Mouse (Mus musculus) megakaryocyte, adult 5-6 weeks (primary cell): ENCODE data around the gene Myadml2. TPM values are rescaled to one million over a fixed set of nuclear protein-coding genes. Genes with fewer than 3 reads are reported as not detected.
A peak's percentile ranks its signal among the peaks of the same experiment; 100 is the strongest.
"Not testable (repeated sequence)": the region's sequence is repeated elsewhere in the genome, so short reads cannot be mapped to it uniquely, and the experiment has no call there.

Experiments
- ATAC-seq: 2 replicates; pipeline ENCODE4 v1.8.0; 2016; ENCODE audit warnings: mild to moderate bottlenecking, inconsistent platforms; ENCODE audit not compliant: poor library complexity, severe bottlenecking
- total RNA-seq, 2 experiments: library from RNA; stranded (forward) in 1 of 2; stranded (reverse) in 1 of 2; fragments of 153-499, 151-499 nt in 1 of 2; fragments of 221-1000, 200-1000 nt in 1 of 2; gene quantifications; 2 replicates each; pipeline versions ENCODE4 v1.2.3 to v1.2.4; 2015 to 2017

The Myadml2 gene
- not detected in 2 replicates for total RNA-seq (2015)
- not detected in 2 replicates for total RNA-seq (2017)

DNA sequence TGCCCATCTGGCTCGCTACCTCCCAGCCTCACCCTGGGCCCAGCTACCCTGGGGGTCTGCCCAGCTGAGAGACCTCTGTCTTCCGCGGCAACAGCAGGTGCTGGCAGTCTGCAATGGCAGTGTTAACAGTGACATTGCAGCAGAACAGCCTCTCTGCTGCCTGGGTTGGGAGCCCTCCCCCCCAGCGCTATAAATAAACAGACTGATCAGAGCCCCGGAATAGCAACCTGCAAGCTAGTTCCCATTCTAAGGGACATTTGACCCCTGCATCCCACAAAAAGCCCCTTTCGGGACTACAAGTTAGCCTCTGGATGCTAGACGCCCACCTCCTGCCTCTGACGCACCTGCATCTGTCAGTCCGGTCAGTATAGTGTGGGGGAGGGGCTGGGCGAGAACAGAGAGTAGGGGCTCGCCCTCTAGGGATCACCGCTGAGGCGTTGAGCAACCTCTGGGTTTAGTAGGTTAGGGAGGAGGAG is at the start of gene Myadml2:
Gene Myadml2 (minus strand): TSS at position 158 of the 476 bp plus-strand sequence.
- ATAC-seq, result no peak

DNA sequence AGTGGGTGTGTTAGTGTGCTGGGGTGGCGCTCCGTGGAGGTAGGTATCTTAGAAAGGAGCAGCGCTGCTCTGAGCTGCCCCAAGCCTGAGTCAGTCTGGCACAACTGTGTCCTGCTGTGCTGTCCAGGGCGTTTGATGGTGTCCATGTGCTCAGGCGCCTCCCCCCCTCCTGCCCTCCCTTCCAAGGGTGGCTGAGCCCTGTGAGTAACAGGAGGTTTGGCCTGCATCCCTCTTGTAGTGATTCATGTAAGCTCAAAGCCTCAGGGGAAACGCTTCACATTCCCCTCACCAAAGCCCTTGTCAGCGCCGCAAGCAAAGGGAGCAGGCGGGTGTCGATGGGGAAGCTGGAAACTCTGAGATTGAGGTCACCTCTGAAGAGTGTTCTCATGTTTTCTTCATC is 49.8 kb upstream of the Myadml2 start:
- ATAC-seq, result no peak

DNA sequence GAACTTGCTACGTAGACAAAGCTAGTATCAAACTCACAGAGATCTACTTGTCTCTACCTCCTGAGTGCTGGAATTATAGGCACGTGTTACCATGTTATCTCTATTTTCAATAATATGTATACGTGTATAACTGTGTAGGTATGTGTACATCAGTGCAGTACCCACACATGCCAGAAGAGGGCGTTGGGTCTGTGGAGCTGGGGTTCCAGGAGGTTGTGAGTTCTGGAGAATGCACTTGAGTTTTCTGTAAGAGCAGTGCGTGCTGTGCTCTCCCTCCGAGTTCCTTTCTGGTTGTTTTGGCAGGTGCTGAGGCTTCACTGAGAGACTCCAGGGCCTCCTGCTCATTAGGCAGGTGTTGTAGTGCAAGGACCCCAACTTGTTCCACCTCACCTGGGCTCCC is 48.6 kb upstream of the Myadml2 start:
- no peak for ATAC-seq

DNA sequence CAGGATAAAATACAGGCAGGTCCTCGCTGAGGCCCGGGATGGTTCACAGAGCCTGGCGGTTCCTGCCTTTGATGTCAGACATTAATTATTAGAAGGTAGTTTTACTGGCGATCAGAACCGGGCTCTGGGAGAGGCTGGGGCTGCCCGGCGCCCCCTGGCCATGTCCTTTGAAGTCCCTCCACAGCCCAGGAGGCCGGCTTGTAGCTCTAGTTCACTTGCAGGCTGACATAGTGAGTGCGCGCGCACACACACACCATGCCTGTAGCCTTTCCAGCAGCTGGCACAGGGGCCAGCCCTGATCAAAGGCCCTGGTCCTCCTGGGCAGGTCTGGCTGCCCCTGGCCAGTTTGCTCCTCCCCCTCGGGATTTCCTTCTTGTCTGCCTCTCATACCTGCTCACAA is 47.7 kb upstream of the Myadml2 start:
- ATAC-seq, result no peak

DNA sequence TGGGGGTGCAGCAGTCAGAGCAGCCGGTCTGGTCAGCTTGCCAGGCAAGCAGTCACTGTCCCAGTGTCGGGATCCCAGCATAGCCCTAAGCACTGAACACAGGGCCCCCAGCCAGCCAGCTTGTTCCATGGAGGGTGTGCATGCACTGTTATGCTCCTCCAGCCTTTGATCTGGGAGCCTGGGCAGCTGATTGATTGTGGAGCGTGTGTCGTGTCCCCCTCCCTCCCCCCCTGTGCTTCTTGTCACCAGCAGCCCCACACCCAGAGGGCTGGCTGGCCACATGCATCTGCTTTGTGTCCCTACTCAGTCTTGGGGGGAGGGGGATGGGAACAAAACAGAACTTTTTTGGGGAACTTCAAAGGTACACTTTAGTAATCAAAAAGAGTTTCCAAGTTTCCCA is 47.2 kb upstream of the Myadml2 start:
- ATAC-seq, result no peak

DNA sequence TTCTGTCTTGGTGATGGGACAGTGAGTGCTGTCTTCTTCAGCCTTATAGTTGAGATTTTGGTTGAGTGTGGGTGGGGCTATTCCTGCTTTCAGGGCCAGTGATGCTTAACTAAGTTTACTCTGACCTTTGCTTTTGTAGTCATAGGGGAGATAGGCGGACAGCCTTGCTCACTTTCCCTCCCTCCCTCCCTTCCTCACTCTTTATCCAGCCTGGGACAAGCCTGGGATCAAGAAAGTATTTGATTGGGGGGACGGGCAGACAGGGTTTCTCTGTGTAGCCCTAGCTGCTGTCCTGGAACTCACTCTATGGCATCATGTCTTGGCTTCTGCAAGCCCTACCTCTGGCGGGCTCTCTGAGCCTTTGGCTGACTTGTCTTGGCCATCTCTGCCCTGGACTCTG is 45.5 kb upstream of the Myadml2 start:
- no peak for ATAC-seq

DNA sequence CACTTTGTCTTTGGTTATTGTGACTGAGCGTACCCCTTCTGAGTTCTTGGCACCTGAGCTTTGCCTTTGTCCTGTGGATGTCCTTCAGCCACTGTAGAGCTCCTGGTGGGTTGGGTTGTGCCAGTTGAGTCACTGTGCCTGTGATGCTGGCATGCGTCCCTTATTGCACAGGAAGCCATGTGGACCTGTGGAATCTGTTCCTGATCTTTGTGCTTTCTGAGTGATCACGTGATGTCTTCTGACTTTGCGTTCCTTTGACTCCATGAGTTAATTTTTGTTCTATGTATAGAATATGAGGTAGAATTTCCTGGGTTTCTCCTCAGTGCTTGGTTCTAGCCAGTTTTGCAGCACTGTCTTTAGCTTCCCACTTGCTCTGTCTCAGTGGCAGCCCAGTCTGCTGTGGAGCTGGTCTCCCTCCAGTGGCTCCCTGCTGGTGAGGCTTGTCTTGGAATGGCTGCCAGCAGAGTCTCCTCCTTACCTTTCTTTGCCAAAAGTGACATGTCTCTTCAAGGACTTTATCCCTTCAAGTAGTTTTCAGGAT is 44.6 kb upstream of the Myadml2 start:
- ATAC-seq, result no peak

DNA sequence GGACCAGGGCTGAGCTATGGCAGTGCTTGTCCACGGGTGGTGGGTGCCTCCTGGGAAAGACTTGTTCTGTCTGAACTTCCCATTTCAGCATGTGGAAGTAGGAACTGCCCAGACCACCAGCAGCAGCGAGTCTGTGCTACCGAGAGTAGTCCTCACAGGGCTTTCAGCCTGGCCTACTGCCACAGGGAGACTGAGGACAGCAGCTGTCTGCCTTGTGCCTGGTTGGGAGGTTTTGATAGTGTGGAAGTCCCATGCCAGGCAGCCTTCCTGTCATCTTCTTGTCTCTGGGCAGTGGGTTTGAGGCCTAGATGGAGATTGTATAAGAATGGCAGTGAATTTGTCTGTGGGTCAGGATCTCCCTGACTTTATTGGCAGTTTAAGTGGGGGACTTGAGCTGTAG is 41.4 kb upstream of the Myadml2 start:
- ATAC-seq, result no peak

DNA sequence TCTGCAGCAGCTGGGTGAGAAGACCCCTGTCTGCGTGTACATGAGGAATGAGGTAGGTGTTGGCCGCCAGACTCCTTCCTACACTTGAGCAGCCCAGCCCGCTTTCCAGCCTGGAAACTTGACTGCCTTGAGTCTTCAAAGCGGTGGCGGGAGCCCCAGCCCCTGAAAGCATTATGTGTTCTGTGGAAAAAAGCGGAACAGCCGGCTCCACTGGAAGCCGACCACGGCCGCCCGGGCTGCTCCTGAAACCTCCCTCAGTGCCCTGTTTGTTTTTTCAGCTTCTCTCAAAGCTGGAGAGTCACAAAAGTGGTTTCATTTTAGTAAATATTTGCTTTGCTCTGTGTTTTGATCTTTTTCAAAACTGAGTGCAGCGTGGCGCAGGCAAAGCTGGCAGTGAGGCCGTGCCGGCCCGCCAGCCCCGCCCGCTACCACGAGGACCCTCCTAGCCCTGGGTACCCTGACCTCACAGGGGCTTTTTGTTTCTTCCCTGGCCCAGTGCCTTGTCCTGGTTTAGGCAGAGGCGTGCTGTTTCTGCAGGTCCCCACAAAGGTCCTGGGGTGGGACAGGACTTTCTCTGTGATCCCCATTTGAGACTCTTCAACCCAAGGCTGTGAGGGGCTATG is 38.8 kb upstream of the Myadml2 start:
- no peak for ATAC-seq

DNA sequence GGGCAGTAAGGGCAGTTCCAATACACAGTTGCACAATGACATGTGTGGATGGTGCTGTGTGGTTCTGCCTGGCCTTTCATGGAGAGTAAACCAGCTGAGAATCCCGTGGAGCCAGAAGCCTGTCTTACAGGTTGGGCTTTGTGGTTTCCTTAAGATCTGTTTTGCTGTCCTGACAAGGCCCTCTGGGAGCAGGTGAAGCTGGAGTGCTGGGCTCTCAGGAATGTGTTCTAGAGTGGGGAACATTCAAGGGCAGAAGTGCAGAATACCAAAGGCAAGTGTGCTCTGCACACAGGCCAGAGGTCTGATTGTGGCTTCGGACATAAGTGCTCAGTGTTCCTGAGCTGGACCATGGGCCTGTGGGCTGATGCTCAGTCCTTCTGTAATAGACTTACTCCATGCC is 36.7 kb upstream of the Myadml2 start:
- no peak for ATAC-seq

DNA sequence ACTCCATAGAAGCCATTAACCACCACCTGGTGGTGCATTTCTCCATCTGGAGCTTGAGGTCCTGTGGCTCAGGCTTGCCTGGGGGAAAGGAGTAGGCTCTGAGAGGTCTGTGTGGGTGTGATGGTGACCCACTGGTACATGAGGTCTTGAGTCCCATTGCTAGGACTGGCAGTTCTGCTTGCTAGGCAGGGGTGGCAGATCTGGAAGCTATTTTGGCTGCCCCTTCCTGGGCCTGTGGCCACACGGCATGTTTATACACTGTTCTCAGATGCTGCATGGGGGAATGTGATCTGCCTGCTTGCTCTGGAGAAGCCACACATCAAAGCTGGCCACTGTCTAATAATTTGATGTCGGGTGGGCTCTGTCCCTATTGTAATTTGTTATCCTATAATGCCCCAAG is 36.1 kb upstream of the Myadml2 start:
- ATAC-seq, result no peak

DNA sequence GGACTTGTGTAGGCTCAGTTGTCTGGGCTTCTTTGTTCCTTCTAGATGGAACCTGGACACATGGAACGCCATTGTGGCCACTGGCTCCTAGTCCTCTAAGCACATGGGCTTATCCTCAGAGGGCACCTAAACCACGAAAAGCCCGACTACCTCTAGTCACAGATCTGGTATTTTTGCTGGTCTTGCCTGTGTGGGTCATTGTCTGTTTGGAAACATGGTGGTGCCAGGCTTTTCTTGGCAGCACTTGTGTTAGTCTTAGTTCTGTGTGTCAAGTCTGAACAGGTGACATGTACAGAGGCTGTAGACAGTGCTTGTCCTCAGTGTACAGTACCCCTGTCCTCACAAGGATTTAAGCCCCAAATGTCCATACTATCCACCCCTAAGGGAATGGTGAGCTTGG is 35.6 kb upstream of the Myadml2 start:
- ATAC-seq, result no peak

DNA sequence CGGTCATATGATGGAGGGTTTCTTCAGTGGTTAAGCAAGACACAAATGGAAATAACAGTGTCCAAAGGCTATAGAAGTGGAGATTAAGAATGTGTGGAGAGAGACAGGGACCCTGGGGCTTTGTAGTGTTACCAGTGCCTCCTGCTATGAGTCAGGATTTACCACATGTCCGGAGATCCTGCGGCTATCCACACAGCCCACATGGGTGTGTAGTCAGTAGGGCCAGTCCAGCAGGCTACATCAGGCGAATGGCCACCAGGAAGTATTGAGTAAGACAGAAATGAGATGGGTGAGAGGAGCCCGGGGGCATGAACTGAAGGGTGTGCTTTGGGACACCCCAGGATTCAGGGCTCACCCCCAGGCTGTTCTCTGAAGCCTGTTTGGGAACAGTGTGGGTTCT is 34.7 kb upstream of the Myadml2 start:
- ATAC-seq, result no peak

DNA sequence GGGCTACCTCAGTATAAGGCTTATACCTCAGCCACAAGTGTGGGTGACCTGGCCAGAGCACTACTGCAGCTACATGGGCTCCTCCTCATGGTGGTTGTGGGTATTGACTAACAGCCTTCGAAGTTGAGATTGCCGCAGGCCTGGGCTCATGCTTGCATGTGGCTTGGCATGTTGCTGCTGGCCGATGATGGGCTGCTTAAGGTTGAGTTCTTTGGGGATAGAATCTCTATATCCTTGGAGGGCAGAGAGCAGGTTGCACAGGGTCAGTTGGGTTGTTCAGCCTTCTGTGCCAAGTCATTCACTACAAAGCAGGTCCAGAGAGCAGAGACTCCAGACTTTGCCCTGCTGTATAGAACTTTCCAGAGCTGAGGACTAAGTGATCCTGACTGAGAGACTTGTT is 32.0 kb upstream of the Myadml2 start:
- peak; percentile 77 for ATAC-seq

DNA sequence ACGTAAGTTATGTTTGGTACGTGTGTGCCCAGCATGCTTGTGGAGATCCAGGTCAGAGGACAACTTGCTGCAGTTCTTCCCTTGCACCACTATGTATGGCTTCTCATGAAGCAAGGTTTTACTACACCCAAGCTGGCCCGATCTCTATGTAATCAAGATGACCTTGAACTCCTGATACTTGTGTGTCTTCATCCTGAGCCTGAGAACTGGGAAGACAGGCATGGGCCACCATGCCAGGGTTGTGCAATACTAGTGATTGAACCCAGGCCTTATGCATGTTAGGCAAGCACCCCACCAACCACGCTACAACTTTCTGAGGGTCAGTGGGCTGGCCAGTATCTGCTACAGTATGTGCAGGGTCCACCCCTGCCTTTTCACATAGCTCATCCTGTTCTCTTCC is 29.0 kb upstream of the Myadml2 start:
- no peak for ATAC-seq

DNA sequence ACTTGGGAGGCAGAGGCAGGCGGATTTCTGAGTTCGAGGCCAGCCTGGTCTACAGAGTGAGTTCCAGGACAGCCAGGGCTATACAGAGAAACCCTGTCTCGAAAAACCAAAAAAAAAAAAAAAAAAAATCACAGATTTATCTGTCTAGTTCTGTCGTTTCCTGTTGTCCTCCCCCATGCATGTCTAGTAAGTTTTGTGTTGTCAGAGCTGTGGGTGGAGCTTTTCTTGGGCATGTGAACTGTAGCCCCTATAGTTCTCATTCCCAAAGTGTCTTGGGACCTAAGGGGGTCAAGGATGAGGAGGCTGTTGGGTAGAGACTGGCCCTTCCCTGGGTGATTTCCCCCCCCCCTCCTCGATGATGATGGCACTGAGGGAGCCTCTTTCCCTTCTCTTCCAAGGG is 27.9 kb upstream of the Myadml2 start:
- not testable (repeated sequence) for ATAC-seq

DNA sequence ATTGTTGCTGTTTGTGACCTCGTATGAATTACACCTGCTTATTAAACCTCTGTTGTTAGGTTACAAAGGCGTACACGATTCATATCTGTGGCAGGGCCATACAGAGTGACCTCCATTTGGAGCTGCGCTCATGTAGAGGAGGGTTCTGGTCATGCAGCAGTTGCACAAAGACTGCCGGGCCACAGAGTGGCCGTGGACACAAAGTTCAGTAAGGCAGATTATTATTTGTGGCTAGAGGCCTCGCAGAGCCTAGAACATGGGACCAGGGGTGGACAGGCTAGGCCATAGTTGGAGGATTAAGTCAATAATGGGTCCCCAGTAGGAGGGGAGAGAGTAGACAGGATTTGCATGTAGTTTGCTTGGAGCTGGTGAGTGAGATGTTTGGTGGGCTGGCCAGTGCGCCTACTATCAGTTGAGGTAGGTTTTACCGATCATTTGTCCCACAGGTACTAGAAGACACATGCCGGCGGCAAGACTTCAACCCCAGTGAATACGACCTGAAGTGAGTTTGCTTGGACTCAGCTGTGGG is 25.7 kb upstream of the Myadml2 start:
- no peak; the same call in 1 of the 2 replicates for ATAC-seq

DNA sequence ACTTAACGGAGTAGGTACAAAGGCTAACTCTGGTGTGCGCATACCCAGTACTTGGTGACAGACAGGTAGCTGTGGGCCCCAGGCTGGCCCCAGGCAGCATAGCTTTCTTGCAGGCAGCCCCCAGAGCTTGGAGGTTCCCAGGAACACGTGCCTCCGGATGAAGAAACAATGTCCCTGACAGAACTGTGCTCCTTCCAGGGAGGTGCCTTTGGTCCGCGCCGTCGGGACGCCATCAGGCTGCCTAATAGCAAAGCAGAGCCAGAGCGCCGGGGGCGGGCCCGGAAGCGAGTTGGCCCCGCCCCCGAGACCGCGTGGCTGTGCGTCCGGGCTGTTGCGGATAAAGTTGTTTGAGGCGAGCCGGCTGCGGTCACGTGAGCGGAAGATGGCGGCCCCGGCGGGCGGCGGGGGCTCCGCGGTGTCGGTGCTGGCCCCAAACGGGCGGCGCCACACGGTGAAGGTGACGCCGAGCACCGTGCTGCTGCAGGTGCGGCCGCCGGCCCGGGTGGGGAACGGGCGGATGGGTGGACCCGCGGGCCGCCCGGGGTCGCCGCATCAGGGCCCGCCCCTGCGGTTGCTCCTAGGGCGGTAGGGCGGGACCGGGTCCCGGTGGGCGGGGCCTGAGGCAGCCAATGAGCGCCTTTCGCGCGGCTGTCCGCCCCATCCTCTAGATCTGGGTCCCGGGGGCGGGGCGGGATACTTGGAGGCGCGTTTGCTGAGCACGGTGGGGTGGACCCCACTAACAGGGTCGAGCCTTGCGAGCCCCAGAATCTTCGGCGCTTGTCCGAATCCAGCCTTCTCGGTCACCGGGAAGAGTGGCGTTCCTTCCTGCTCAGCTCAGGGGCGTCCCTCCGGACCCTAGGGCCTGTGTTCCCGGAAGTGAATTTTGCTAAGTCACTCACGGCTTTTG is 25.0 kb upstream of the Myadml2 start, which contains the start of gene Aspscr1:
Gene Aspscr1 (plus strand): TSS at position 287 of the 907 bp plus-strand sequence.
- ATAC-seq, result peak; percentile 93

DNA sequence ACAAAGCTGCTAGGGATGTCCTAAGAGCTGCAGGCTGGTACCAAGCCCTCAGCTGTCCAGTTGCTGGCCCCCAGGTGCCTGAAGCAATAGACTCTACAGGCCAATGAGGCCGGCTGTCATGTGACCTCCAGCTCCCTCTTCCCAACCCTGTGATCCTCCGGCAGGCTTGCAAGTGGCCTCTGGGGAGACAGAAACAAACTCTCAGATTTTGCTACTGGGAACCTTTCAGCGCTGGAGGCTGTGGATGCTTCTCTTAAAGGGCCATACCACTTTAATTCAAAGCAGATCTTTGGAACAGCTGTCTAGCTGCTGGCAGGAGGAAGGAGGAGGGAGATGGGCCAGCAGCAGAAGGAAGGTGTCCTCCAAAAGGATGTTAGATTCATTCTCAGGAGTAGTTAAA is 18.7 kb upstream of the Myadml2 start:
- no peak for ATAC-seq

DNA sequence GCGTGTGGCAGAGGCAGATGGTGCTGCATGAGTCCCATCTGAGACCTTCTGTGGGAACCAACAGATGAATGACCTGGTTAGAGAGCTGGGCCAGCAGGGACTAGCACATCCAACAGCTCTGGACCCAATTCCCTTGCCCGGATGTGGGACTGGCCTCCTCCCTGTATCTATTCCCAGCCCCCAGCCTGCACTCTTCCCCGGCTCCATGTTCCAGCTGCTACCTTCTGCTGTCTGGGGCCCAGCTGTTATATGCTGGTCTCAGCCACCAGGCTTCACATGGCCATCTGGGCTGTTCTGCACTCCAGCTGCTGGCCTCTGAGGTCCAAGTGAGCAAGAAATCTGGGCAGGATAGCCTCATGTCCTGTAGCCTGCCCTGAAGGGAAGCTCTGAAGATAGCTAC is 17.4 kb upstream of the Myadml2 start:
- no peak for ATAC-seq

DNA sequence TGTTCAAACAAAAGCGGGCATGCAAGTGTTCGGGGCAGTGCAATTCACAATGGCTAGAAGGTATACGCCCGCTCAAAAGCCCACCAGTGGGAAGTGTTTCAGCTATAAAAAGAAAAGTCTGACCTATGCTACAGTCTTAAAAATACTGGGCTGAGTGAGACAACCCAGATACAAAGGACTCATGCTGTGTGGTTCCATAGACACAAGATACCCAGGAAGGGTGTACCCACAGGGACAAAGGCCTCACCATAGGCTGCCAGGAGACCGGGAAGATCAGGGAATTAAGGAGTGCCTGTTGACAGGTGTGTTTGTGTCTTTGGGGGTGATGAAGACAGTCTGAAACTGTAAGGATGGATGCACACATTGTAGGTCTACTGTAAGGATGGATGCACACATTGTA is 15.8 kb upstream of the Myadml2 start:
- ATAC-seq, result no peak

DNA sequence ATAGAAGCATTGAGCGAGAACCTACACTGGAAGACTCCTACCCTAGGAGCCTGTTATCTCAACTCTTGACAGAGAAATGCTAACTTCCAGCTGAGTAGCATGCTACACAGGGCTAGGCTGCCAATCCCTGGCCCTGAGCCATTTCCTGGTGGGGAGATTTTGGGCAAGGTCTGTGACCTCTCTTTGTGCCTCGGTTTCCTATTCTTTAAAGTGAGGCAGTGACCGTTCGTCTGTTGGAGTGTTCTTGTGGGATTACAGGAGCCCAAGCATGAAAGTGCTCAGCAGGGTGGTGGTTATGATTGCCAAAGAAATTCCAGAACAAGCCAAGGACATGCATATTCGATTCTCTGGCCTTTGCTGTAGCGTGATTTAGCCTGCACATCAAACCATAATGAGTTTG is 14.8 kb upstream of the Myadml2 start:
- ATAC-seq, result no peak
